Mouse (Mus musculus) heart, postnatal 0 days (tissue): ENCODE data around the gene Aloxe3.

Experiments
- CTCF ChIP-seq: IDR thresholded peaks from 2 replicates; pipeline ENCODE4 v1.5.1; 2016; ENCODE audit warnings: antibody characterized with exemption, control low read depth, low read depth
- EP300 ChIP-seq: IDR thresholded peaks from 2 replicates; pipeline ENCODE4 v1.6.1; 2016; ENCODE audit warnings: antibody characterized with exemption, low read depth

DNA sequence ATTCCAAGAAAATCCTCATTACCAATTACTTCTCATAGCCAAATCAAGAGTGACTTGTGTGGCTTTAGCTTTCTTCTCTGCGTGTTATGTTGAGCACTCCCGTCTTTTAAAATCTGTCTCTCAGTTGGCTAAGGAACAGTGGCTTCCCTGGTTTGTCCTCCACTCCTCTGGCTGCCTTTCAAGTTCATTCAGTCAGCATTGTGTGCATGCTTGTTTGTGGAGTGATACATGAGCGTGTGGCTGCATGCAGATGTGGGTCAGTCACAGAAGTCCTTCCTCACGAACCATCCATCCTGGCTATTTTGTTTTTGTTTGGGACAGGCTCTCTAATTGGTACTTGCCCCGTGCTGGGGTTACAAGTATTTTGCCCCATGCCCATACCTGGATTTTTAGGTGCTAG lies 49.1 kb upstream of the Aloxe3 start:
- no peak for TF ChIP-seq EP300
- no peak for TF ChIP-seq CTCF
